Mouse (Mus musculus) urinary bladder, postnatal 25 days (tissue): ENCODE measurements around the gene Fyttd1.

Source experiments
- DNase-seq: peaks from one replicate; pipeline ENCODE4 v3.0.0; 2022; ENCODE audit warnings: low spot score

Fyttd1 gene

GRCm38 (mm10) chr16:32945379-32945778 is 68.1 kb downstream of the Fyttd1 start:
- no peak for DNase-seq

DNA sequence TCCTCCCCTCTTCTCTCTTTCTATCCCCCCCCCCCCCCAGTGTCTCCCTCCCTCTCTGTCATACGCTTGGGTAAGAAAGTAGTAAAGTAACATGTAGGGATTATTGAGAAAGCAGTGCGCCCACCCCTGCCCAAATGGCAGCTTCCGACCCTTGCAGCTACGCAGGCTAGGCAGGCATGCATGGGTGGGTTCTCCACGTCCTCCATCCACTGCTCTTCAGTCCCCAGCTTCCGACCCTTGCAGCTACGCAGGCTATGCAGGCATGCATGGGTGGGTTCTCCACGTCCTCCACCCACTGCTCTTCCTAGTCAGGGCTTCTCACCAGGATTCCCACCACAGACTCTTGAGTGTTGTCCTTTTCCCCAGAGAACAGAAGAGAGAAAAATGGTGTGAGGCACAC is 70.7 kb downstream of the Fyttd1 start:
- no peak for DNase-seq

GRCm38 (mm10) chr16:32948656-32949055 is 71.4 kb downstream of the Fyttd1 start:
- no peak for DNase-seq

GRCm38 (mm10) chr16:32949281-32949680 is 72.0 kb downstream of the Fyttd1 start:
- no peak for DNase-seq

GRCm38 (mm10) chr16:32951074-32951473 is 73.8 kb downstream of the Fyttd1 start:
- no peak for DNase-seq

DNA sequence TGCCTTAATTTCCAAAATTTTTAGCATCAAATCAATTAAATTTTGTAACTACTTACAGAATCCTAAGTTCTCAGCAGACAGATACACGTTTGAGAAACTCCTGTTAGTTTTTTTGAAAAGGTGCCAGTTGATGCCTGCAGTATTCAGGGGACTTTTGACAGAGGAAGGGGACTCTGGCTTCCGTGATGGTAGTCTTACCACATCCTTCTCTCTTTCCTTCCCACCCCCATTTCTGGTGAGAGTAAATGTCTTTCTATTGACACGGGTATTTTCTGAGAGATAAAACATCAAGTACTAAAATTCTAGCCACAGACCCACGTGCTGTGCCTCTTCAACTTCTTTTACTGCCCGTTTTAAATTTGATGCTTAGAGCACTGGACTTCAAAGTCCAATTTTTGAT is 76.5 kb downstream of the Fyttd1 start:
- no peak for DNase-seq

DNA sequence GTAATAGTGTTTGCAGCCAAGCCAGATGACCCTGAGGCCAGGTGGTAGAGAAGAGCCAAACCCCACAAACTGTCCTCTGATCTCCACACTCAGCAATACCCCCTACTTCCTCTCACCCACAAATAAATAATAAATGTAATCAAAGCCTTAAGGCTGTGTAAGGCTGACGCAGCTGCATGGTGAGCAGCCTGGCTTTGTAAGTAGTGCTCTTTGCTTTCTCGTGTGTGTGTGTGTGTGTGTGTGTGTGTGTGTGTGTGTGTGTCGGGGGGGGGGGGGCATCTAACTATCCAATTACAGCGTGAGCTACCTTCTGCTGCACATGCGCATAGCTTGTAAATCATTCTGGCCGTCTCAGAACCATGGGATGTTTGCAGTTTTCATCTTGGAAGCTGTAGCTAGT is 77.0 kb downstream of the Fyttd1 start:
- DNase-seq, result no peak

DNA sequence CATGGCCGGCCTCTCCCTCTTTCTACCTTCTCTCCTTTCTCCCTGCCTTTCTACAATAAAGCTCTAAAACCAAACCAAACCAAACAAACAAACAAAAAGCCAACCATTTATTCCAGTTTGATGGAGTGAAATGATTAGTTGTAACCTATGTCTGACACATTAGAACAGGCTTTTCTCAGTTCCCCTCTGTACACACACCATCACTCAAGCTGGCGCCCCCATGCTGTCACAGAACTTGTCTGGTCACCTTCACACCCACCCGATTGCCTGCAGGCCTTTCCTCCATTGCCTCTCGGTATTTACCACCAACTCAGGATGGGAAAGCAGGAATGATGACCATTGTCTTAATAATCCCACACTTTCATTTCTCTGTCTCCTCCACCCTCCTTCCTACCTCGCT is 79.6 kb downstream of the Fyttd1 start:
- DNase-seq, result no peak
